Mouse (Mus musculus) stomach, embryonic 14.5 days (tissue): ENCODE results near the gene Tph2. TPM values are rescaled to one million over a fixed set of nuclear protein-coding genes. Genes with fewer than 3 reads are reported as not detected.
A peak's percentile ranks its signal among the peaks of the same experiment; 100 is the strongest.

ENCODE experiments used
- ATAC-seq: fragments of 200-750 bp; cut with Nextera tagmentation; 2 replicates; pipeline ENCODE4 v1.8.0; 2017; ENCODE audit warnings: low read depth, moderate TSS enrichment; ENCODE audit not compliant: insufficient number of reproducible peaks, insufficient read depth, low FRiP score
- H3K27ac ChIP-seq: fragments of 300-500 bp; sonication (generic); 2 replicates; pipeline ENCODE4 v1.5.1; 2014; ENCODE audit warnings: mild to moderate bottlenecking, low read length, moderate library complexity, mixed read lengths
- H3K27me3 ChIP-seq: fragments of 300-500 bp; sonication (generic); 2 replicates; pipeline ENCODE4 v1.6.1; 2014; ENCODE audit warnings: low read length, control low read depth, mixed read lengths; ENCODE audit not compliant: control insufficient read depth, insufficient read depth
- H3K36me3 ChIP-seq: fragments of 300-500 bp; sonication (generic); 2 replicates; pipeline ENCODE4 v1.6.1; 2014; ENCODE audit warnings: mild to moderate bottlenecking, control low read depth, low read length, moderate library complexity, mixed read lengths; ENCODE audit not compliant: control insufficient read depth, insufficient read depth
- H3K4me1 ChIP-seq: fragments of 300-500 bp; sonication (generic); 2 replicates; pipeline ENCODE4 v1.6.1; 2014; ENCODE audit warnings: low read length, control low read depth, mixed read lengths; ENCODE audit not compliant: control insufficient read depth, insufficient read depth
- H3K4me2 ChIP-seq: fragments of 300-500 bp; sonication (generic); replicated peaks from 2 replicates; pipeline ENCODE4 v1.6.1; 2014; ENCODE audit warnings: low read depth, low read length, control low read depth
- H3K4me3 ChIP-seq: fragments of 300-500 bp; sonication (generic); 2 replicates; pipeline ENCODE4 v1.5.1; 2014; ENCODE audit warnings: low read depth, low read length, control low read depth
- H3K9ac ChIP-seq: fragments of 300-500 bp; sonication (generic); replicated peaks from 2 replicates; pipeline ENCODE4 v1.6.1; 2014; ENCODE audit warnings: low read depth, mild to moderate bottlenecking, control low read depth, low read length, moderate library complexity, mixed read lengths
- H3K9me3 ChIP-seq: fragments of 300-500 bp; sonication (generic); 2 replicates; pipeline ENCODE4 v1.6.1; 2016; ENCODE audit warnings: low read depth, low read length, control low read depth; ENCODE audit not compliant: control insufficient read depth
- WGBS: fragments of 180-500 bp; shearing (Covaris S2); extraction: QIAGEN DNeasy Blood & Tissue Kit; methylation state at CpG from one replicate; pipeline ENCODE4 v1.1.7; 2014; 5-methylcytosine and 5-hydroxymethylcytosine counted together
- polyA plus RNA-seq: library from polyadenylated mRNA; unstranded; fragments of >200 nt; fragmentation: Nextera tagmentation; extraction: Ambion mirVana; gene quantifications from 2 replicates; pipeline ENCODE4 v1.2.1, GENCODE M21; 2014

The Tph2 gene
- polyA plus RNA-seq = not detected in 2 replicates

DNA sequence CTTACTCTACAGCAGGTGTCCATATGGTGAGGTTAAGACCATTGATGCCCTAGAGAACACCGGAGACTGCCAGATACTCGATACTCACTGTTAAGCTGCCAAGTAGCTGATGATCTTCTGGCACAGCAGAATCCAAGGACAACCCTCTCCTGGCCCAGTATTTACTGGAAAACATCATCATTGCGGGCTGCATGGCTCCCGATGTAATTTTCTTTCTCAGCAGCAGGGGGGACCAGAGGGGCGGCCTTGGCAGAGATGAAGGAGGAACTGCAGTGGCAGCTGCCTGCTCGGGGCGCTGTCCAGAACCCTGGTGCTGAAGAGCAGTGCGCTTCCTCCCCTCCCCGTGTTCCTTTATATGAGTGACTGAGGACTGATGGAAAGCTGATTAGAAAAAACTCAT, at the start of gene Tph2:
Gene Tph2 (minus strand): TSS at position 326 of the 400 bp plus-strand sequence.
- H3K4me2 ChIP-seq = no peak within 1 kb of the TSS
- no peaks in the 10 kb centered on the region for H3K27me3 ChIP-seq
- H3K36me3 ChIP-seq = no peaks in the 10 kb centered on the region
- no peak within 1 kb of the TSS for H3K9ac ChIP-seq
- H3K4me3 ChIP-seq = no peak within 1 kb of the TSS
- no peak within 1 kb of the TSS for H3K27ac ChIP-seq
- no peaks in the 10 kb centered on the region for H3K9me3 ChIP-seq
- WGBS = 9% methylated on average over 9 of the region's 9 CpGs
- ATAC-seq = peak; percentile 37; the same call in 1 of the 2 replicates
- H3K4me1 ChIP-seq = no peaks in the 10 kb centered on the region

DNA sequence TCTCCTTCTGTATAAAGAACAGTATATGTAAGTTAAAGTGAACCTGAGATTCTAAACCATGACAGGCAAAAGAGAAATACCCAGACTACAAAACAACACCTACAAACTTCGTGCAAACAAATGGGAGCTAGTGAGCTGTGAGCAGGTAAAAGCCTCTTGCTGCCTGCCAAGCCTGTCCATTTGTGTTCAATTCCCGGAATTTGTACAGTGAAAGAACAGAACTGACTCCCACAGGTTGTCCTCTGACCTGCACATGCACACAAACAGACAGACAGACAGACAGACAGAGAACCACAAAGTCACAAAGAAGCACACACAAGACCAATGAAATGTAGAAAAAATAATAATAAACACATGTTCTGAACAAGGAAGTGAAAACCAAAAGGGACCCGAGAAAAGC, 49.0 kb upstream of the Tph2 start:
- Histone ChIP-seq H3K9me3 (no peaks in the 10 kb centered on the region), H3K36me3 (peaks cover 24% of the 10 kb centered on the region), H3K4me3 (no peak overlapping the region), H3K4me2 (no peak overlapping the region), H3K4me1 (no peaks in the 10 kb centered on the region), H3K27ac (no peak overlapping the region), H3K27me3 (no peaks in the 10 kb centered on the region), H3K9ac (no peak overlapping the region)
- 86% methylated on average over 3 of the region's 3 CpGs for WGBS
- ATAC-seq = no peak

DNA sequence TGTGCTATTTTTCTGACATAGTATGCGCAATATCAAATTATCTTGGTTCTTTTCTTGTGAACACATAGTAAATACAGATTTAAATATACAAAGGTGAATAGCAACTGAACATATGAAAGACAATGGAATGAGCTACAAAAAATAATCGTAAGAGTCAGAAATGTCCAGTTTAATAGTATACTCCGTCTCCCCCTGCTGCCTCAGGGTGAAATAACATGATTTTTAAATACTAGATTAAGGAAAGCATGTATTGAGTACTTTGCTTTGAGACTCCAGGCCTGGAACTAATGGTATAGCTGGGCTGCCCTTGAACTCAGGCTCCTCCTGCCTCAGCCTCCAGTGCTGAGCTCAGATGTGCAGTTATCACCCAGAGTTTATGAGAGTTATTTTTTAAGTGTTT, 47.7 kb upstream of the Tph2 start:
- Histone ChIP-seq H3K9ac (no peak overlapping the region), H3K27ac (no peak overlapping the region), H3K36me3 (peaks cover 13% of the 10 kb centered on the region), H3K4me2 (no peak overlapping the region), H3K4me1 (no peaks in the 10 kb centered on the region), H3K4me3 (no peak overlapping the region), H3K27me3 (no peaks in the 10 kb centered on the region), H3K9me3 (no peaks in the 10 kb centered on the region)
- no peak for ATAC-seq
- WGBS = 89% methylated on average over 3 of the region's 3 CpGs

DNA sequence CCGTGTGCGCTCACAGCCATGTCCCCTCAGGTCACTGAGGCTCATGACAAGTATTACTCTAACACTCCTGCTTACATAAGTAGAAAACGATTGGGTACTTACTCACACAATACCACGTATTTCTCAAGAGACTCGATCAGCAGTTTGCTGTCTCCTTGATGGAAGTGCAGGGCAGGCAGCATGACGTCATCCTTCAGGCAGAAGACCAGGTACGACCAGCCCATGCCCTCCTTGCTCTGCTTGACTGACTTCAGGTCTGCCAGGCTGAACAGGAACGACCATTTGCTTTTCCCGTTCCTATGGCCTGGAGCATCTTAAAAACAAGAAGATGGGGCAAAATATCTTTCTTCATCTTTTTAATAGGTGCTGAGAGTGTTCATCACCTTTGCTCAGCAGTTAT, 44.2 kb upstream of the Tph2 start:
- Histone ChIP-seq H3K9ac (no peak overlapping the region), H3K4me2 (no peak overlapping the region), H3K4me1 (no peaks in the 10 kb centered on the region), H3K4me3 (no peak overlapping the region), H3K27ac (no peak overlapping the region), H3K27me3 (no peaks in the 10 kb centered on the region), H3K9me3 (no peaks in the 10 kb centered on the region), H3K36me3 (peaks cover 8% of the 10 kb centered on the region; the same call in 1 of the 2 replicates)
- no peak for ATAC-seq
- 85% methylated on average over 9 of the region's 9 CpGs for WGBS

DNA sequence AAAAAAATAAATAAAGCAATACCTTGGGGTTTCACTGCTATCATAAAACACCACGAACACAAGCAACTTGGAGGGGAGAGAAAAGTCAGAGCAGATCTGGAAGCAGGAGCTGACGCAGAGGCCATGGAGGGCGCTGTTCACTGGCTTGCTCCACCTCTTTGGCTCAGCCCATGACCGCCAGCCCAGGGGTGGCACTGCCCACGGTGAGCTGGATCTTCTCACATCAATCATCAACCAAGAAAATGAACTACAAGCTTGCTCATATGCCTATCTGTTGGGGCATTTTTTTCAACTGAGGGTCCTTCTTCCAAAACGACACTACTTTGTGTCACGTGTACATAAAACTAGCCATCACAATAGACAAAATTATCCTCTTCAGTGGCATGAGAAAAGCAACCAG, 41.8 kb upstream of the Tph2 start:
- no peak overlapping the region for H3K4me2 ChIP-seq
- no peaks in the 10 kb centered on the region for H3K27me3 ChIP-seq
- no peaks in the 10 kb centered on the region for H3K4me1 ChIP-seq
- no peaks in the 10 kb centered on the region for H3K9me3 ChIP-seq
- no peak for ATAC-seq
- H3K4me3 ChIP-seq = no peak overlapping the region
- H3K36me3 ChIP-seq = no peaks in the 10 kb centered on the region; the same call in 1 of the 2 replicates
- WGBS = 90% methylated on average over 7 of the region's 7 CpGs
- no peak overlapping the region for H3K27ac ChIP-seq
- H3K9ac ChIP-seq = no peak overlapping the region

DNA sequence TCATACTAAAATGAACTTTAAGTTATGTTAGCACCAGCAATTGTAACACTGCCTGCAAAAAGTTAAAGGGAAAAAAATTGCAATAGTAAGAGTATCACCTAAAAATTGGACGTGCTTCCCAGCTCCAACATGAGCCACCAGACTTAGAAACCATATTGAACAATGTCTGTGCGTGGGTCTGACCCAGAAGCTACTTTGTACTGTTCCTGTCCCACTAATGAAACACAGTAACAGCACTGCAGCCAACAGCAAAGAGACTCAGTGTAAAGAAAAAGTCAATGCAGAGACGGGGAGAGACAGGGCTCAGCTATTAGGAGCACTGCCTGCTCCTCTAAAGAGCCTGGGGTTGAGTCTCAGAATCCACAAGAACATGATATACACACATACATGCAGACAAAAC, 39.0 kb upstream of the Tph2 start:
- Histone ChIP-seq H3K4me1 (no peaks in the 10 kb centered on the region), H3K27me3 (no peaks in the 10 kb centered on the region), H3K9ac (no peak overlapping the region), H3K36me3 (peaks cover 4% of the 10 kb centered on the region), H3K4me3 (no peak overlapping the region), H3K4me2 (no peak overlapping the region), H3K9me3 (no peaks in the 10 kb centered on the region), H3K27ac (no peak overlapping the region)
- ATAC-seq = no peak
- 84% methylated on average over 3 of the region's 3 CpGs for WGBS

DNA sequence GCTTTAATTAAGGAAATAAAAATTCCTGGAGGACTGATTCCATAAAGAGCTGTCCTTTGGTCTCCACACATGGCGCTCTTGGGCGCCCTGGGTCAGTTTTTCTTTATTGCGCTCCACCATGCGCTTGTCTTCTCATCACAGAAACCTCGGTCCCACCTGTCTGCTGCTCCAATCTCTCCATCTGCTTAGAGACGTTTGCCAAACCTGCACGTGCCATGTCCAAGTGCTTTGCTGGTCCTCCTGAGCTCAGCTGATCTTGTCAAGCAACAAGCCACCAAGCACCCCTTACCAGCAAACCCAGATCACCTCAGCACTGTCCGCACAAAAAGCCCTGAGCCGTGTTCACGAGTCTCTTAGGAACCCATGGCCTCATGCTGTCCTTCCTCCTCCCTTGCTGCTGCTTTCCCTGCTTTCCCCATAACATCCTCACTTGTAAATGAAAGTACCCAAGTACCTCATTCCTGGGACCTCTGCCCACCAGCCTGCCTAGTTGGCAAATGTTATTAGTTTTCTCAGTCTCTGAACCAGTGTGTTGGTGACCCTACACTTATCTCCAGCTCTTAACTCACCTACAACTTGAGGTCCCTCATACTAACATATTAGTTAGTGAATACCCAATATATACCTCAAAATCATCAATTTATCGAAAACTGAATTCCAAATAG, 28.2 kb upstream of the Tph2 start:
- WGBS = 95% methylated on average over 11 of the region's 11 CpGs
- Histone ChIP-seq H3K4me2 (no peak overlapping the region), H3K9ac (no peak overlapping the region), H3K9me3 (no peaks in the 10 kb centered on the region), H3K27ac (no peak overlapping the region), H3K4me3 (no peak overlapping the region), H3K36me3 (peaks cover 21% of the 10 kb centered on the region), H3K27me3 (no peaks in the 10 kb centered on the region), H3K4me1 (no peaks in the 10 kb centered on the region)
- no peak for ATAC-seq

DNA sequence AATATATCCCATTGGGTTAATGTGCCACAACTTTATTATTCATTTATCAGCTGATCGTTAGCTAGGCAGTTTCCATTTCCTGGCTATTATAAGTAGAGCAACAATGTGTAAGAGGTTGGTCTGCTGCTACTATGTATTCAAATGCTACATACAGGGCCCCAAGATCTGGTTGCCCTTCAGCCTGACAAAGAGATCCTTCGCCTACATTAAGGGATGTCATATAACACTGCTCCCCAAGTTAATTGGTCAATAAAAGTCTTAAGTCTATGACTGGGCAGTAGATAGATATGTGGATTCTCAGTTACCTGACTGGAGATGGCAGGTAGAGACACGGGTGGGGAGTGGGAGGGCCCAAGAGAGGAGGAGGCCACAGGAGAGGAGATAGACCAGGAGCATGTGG, 21.0 kb upstream of the Tph2 start:
- peaks cover 11% of the 10 kb centered on the region; the same call in 1 of the 2 replicates for H3K36me3 ChIP-seq
- WGBS = 80% methylated on average over 3 of the region's 3 CpGs
- no peak for ATAC-seq

DNA sequence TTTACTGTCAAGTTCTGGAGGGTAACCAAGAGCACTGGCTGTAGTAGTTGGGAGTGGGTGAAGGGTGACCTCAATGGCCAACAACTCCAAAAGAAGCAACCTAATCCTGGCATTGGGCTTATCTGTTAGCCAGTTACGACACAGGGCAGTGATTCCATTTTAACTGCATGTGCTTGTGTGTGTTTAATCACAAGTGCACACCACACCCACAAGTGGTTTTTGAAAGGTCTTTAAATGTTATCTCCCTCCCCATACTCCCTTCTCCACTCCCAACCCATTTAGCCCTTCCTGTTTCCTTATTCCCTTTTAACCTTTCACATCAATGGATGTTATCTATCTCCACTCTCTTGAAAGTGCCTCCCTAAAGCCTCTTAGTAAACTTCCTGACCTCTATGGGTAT, 20.5 kb upstream of the Tph2 start:
- H3K36me3 ChIP-seq = peaks cover 11% of the 10 kb centered on the region; the same call in 1 of the 2 replicates

More for the DNA sequence above, 21.0 kb upstream of the Tph2 start:
- H3K9me3 ChIP-seq = no peaks in the 10 kb centered on the region
- no peak overlapping the region for H3K9ac ChIP-seq
- no peak overlapping the region for H3K27ac ChIP-seq
- no peak overlapping the region for H3K4me2 ChIP-seq
- H3K4me3 ChIP-seq = no peak overlapping the region
- no peaks in the 10 kb centered on the region for H3K27me3 ChIP-seq
- no peaks in the 10 kb centered on the region for H3K4me1 ChIP-seq

More for the DNA sequence above, 20.5 kb upstream of the Tph2 start:
- peak; percentile 74; the same call in 1 of the 2 replicates for ATAC-seq
- Histone ChIP-seq H3K9ac (no peak overlapping the region), H3K4me3 (no peak overlapping the region), H3K27ac (no peak overlapping the region), H3K4me2 (no peak overlapping the region), H3K9me3 (no peaks in the 10 kb centered on the region), H3K27me3 (no peaks in the 10 kb centered on the region), H3K4me1 (no peaks in the 10 kb centered on the region)
- 66% methylated on average over 1 of the region's 1 CpGs for WGBS
